Mouse (Mus musculus): ENCODE results near the gene Mthfsl. TPM values are rescaled to one million over a fixed set of nuclear protein-coding genes. Genes with fewer than 3 reads are reported as not detected.
"Not testable (repeated sequence)": the region's sequence is repeated elsewhere in the genome, so short reads cannot be mapped to it uniquely, and the experiment has no call there.

Mthfsl gene
- total and polyA plus RNA-seq, 2 experiments from 2014 or later: 2.8 to 40.6 TPM

DNA sequence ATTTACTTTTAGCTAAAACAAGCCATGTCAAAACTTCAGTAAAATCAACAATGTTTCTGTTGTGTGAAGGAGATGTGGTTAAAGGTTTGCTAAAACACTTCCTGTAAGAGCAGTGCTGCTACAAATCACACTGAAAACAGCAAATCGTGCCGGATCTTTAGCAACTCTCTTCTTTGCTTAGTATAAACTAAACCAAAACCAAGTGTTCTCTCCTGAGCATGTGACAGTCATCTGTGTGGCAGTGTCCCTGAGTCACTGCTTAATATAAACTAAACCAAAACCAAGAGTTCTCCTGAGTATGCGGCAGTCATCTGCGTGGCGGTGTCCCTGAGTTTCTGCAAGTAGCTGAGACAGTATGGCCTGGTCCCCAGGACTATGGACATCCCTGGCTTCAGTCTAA, 10.3 kb downstream of the Mthfsl start:
- H3K9ac ChIP-seq (replicated peaks; ENCODE audit: low read depth, low read length); H3K4me3 ChIP-seq (ENCODE audit: low read depth, low read length); H3K4me2 ChIP-seq (ENCODE audit: low read depth, low read length); H3K27ac ChIP-seq (ENCODE audit: low read depth); DNase-seq (ENCODE audit: low spot score); H3K4me1 ChIP-seq (ENCODE audit: control insufficient read depth, insufficient read depth); H3K9me3 ChIP-seq (replicated peaks; ENCODE audit: control insufficient read depth, low read length); H3K27me3 ChIP-seq (ENCODE audit: control insufficient read depth, insufficient read depth, low read length); ATAC-seq (ENCODE audit: insufficient read depth, low read depth); H3K36me3 ChIP-seq (replicated peaks; ENCODE audit: control insufficient read depth, insufficient read depth, low read length): not testable (repeated sequence)
- WGBS: 93% methylated on average over 5 of the region's 5 CpGs

DNA sequence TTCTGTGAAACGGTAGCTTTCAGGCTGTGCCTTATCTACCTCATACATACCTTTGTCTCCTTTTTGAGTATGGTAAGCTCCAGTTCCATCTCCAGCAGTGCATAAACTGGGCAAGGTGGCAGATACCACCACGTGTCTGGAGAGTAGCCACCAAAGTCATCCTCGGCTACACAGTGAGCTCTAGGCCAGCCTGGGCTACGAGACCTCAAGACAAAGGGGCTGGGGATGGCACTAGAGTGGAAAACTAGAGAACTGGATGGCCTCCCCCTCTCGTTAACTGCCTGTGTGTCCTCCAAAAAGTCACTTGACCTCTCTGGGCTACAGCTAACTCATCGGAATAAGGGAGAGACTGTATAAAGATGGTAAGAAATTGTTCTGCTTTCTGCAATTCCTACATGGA, 10.8 kb downstream of the Mthfsl start:
- Histone ChIP-seq H3K27me3 (ENCODE audit: control insufficient read depth, insufficient read depth, low read length) (no peaks in the 10 kb centered on the region), H3K36me3 (replicated peaks; ENCODE audit: control insufficient read depth, insufficient read depth, low read length) (no peaks in the 10 kb centered on the region), H3K4me1 (ENCODE audit: control insufficient read depth, insufficient read depth) (no peaks in the 10 kb centered on the region), H3K9me3 (replicated peaks; ENCODE audit: control insufficient read depth, low read length) (no peaks in the 10 kb centered on the region), H3K4me3 (ENCODE audit: low read depth, low read length) (no peak overlapping the region), H3K9ac (replicated peaks; ENCODE audit: low read depth, low read length) (no peak overlapping the region), H3K27ac (ENCODE audit: low read depth) (no peak overlapping the region), H3K4me2 (ENCODE audit: low read depth, low read length) (no peak overlapping the region)
- TF ChIP-seq EP300 (IDR thresholded peaks at IDR 0.05; ENCODE audit: low read depth) (no peak), CTCF (IDR thresholded peaks at IDR 0.05; ENCODE audit: low read depth) (no peak)
- DNase-seq (ENCODE audit: low spot score) (no peak), ATAC-seq (ENCODE audit: insufficient read depth, low read depth) (no peak)
- 89% methylated on average over 6 of the region's 6 CpGs for WGBS

DNA sequence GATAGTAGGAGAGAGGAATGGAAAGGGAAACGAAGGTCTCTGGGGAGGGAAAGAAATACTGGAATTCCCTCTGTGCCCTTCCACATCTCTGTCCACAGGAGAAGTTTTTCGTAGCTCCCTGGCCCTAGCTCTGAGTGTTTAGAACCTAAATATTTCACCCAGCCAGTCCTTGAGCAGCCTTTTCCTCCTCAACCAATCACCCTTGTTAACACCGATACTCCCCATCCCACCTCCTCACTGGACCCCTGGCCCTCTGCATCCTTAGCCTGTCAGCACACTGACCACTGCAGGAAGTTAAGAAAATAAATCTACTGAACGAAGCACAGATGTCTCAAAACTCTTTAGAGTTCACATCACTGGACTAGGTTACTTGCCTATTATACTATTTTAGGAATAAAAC, 13.4 kb downstream of the Mthfsl start:
- no peak for DNase-seq (ENCODE audit: low spot score)

DNA sequence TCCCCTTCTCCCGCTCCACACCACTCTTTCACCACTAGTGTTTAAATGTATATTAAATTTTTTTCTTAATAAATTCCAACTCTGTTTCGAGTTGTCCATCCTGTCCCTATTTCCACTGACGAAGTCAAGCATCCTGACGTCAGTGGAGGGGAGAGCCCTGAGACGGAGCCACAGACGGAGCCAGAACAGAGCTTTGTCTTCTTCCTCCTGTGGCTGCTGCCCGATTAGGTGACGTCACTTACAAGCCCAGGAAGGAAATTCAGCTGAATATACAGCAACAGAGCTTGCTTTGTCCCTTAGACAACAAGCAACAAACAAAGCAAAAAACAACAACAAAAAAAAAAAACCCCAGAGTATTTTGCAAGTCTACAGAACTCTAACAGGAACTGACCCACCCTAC, 14.9 kb downstream of the Mthfsl start:
- not testable (repeated sequence) for H3K4me3 ChIP-seq (ENCODE audit: low read depth, low read length); H3K9ac ChIP-seq (replicated peaks; ENCODE audit: low read depth, low read length); H3K4me1 ChIP-seq (ENCODE audit: control insufficient read depth, insufficient read depth); DNase-seq (ENCODE audit: low spot score); H3K4me2 ChIP-seq (ENCODE audit: low read depth, low read length); H3K36me3 ChIP-seq (replicated peaks; ENCODE audit: control insufficient read depth, insufficient read depth, low read length); H3K9me3 ChIP-seq (replicated peaks; ENCODE audit: control insufficient read depth, low read length); ATAC-seq (ENCODE audit: insufficient read depth, low read depth); H3K27ac ChIP-seq (ENCODE audit: low read depth); H3K27me3 ChIP-seq (ENCODE audit: control insufficient read depth, insufficient read depth, low read length)
- 69% methylated on average over 8 of the region's 8 CpGs for WGBS

More for the DNA sequence above, 13.4 kb downstream of the Mthfsl start:
- TF ChIP-seq CTCF (IDR thresholded peaks at IDR 0.05; ENCODE audit: low read depth): no peak
- TF ChIP-seq EP300 (IDR thresholded peaks at IDR 0.05; ENCODE audit: low read depth): no peak
- H3K27me3 ChIP-seq (ENCODE audit: control insufficient read depth, insufficient read depth, low read length): no peaks in the 10 kb centered on the region
- 53% methylated on average over 4 of the region's 4 CpGs for WGBS
- no peaks in the 10 kb centered on the region for H3K9me3 ChIP-seq (replicated peaks; ENCODE audit: control insufficient read depth, low read length)
- no peak for ATAC-seq (ENCODE audit: insufficient read depth, low read depth)
- no peak overlapping the region for H3K4me2 ChIP-seq (ENCODE audit: low read depth, low read length)
- H3K36me3 ChIP-seq (replicated peaks; ENCODE audit: control insufficient read depth, insufficient read depth, low read length): no peaks in the 10 kb centered on the region
- H3K9ac ChIP-seq (replicated peaks; ENCODE audit: low read depth, low read length): no peak overlapping the region
- H3K4me1 ChIP-seq (ENCODE audit: control insufficient read depth, insufficient read depth): no peaks in the 10 kb centered on the region
- H3K4me3 ChIP-seq (ENCODE audit: low read depth, low read length): no peak overlapping the region
- H3K27ac ChIP-seq (ENCODE audit: low read depth): no peak overlapping the region

DNA sequence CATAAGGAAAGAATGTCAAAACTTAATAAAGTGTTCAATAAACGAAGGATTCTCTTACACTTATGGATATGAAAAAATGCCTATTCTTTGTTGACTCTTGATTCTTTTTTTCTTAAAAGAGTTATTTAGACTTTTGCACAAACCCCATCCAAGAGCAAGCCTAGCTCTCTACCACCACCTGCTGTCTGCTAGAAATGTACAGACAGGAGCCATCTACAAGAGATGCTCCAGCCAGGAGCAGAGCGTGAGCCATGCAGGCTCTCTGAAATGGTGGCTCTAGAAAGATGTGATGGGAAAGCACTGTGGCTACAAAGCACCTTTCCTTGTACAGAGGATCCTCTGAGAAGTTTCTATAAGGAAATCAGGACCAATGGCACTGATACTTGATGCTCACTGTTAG, 21.4 kb downstream of the Mthfsl start:
- not testable (repeated sequence) for ATAC-seq (ENCODE audit: insufficient read depth, low read depth)

DNA sequence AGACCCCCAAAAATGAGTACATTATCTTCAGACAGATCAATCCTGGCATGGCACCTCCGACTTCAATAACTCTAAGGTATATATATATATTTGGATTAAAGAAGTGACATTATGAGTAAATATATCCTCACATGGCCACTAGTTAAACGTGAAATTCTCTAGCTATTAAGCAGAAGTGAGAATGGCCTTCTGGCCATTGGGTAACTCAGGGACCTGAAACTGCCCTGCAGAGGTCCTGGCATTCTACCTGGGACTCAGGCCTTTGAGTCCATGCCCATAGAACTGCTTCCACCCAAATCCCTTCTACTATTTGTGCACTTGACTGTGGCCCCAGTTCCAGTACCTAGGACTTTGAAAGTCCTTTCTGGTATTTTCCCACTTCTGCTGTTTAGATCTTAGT, 28.8 kb downstream of the Mthfsl start:
- H3K27me3 ChIP-seq (ENCODE audit: control insufficient read depth, insufficient read depth, low read length); H3K9ac ChIP-seq (replicated peaks; ENCODE audit: low read depth, low read length); ATAC-seq (ENCODE audit: insufficient read depth, low read depth); H3K36me3 ChIP-seq (replicated peaks; ENCODE audit: control insufficient read depth, insufficient read depth, low read length); H3K4me1 ChIP-seq (ENCODE audit: control insufficient read depth, insufficient read depth); H3K4me2 ChIP-seq (ENCODE audit: low read depth, low read length); H3K9me3 ChIP-seq (replicated peaks; ENCODE audit: control insufficient read depth, low read length); H3K27ac ChIP-seq (ENCODE audit: low read depth); DNase-seq (ENCODE audit: low spot score); H3K4me3 ChIP-seq (ENCODE audit: low read depth, low read length): not testable (repeated sequence)
- 77% methylated on average over 2 of the region's 2 CpGs for WGBS

More for the DNA sequence above, 21.4 kb downstream of the Mthfsl start:
- H3K4me1 ChIP-seq (ENCODE audit: control insufficient read depth, insufficient read depth); H3K36me3 ChIP-seq (replicated peaks; ENCODE audit: control insufficient read depth, insufficient read depth, low read length); H3K27ac ChIP-seq (ENCODE audit: low read depth); H3K27me3 ChIP-seq (ENCODE audit: control insufficient read depth, insufficient read depth, low read length); DNase-seq (ENCODE audit: low spot score); H3K9ac ChIP-seq (replicated peaks; ENCODE audit: low read depth, low read length); H3K9me3 ChIP-seq (replicated peaks; ENCODE audit: control insufficient read depth, low read length); H3K4me2 ChIP-seq (ENCODE audit: low read depth, low read length); H3K4me3 ChIP-seq (ENCODE audit: low read depth, low read length): not testable (repeated sequence)
- no CpG with 5 or more reads among the region's 2 CpGs for WGBS

DNA sequence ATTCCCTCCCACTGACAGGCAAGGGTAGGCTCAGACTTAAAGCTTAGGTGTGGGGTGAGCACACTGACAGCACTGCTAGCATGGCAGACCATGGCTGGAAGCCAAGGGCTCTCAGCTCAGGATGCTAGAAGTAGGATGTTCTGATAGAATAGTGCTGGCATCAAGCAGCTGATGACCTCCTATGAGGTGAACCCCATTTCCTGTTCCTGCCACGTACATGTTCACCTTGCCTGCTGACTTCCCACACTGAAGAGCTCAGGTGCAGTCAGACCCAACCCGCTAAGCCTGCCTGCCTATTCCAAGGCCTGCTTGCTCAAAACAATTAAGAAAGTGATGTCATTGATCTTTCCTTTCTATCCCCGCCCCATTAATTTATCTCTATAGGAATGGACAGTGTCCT, 30.6 kb downstream of the Mthfsl start:
- not testable (repeated sequence) for H3K4me1 ChIP-seq (ENCODE audit: control insufficient read depth, insufficient read depth); H3K36me3 ChIP-seq (replicated peaks; ENCODE audit: control insufficient read depth, insufficient read depth, low read length); H3K4me3 ChIP-seq (ENCODE audit: low read depth, low read length); H3K9me3 ChIP-seq (replicated peaks; ENCODE audit: control insufficient read depth, low read length); H3K4me2 ChIP-seq (ENCODE audit: low read depth, low read length); H3K9ac ChIP-seq (replicated peaks; ENCODE audit: low read depth, low read length); ATAC-seq (ENCODE audit: insufficient read depth, low read depth); DNase-seq (ENCODE audit: low spot score); H3K27ac ChIP-seq (ENCODE audit: low read depth); H3K27me3 ChIP-seq (ENCODE audit: control insufficient read depth, insufficient read depth, low read length)
- 81% methylated on average over 2 of the region's 3 CpGs for WGBS

DNA sequence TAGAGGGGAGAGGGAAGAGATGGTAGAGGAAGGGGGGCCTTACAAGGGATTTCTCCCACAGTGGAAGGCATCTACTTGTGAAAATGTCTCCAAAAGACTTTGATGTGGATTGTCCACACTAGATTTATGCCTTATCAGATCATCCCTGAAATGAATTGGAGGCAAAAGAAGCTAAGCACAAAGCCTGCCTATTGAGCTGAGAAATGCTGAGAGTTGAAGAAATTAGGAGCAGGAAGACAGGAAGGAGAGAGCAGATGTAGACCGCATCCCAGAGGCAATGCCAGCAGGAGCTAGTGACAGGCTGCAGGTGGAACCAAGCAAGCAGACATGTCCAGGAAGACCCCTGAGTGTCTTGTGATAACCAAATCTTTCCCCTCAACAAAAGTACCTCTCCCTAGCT, 33.4 kb downstream of the Mthfsl start:
- H3K4me1 ChIP-seq (ENCODE audit: control insufficient read depth, insufficient read depth); H3K4me2 ChIP-seq (ENCODE audit: low read depth, low read length); H3K9me3 ChIP-seq (replicated peaks; ENCODE audit: control insufficient read depth, low read length); DNase-seq (ENCODE audit: low spot score); H3K9ac ChIP-seq (replicated peaks; ENCODE audit: low read depth, low read length); ATAC-seq (ENCODE audit: insufficient read depth, low read depth); H3K36me3 ChIP-seq (replicated peaks; ENCODE audit: control insufficient read depth, insufficient read depth, low read length); H3K27me3 ChIP-seq (ENCODE audit: control insufficient read depth, insufficient read depth, low read length); H3K27ac ChIP-seq (ENCODE audit: low read depth); H3K4me3 ChIP-seq (ENCODE audit: low read depth, low read length): not testable (repeated sequence)
- WGBS: 73% methylated on average over 1 of the region's 1 CpGs

DNA sequence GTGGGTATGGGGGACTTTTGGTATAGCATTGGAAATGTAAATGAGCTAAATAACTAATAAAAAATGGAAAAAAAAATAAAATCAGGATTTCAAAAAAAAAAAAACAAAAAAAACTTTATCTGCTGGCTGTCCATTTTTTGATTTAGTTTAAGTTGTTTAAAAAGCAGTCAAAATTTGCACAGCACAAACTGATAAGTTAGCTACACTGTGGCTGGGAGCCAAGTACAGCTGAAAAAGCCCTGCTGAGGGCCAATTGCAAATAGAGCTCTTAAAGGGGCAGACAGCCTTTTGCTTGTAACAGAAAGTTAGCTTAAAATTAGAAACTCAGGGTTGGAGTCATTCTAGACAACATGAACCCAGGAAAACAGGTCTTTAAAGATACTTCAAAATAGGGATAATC, 61.8 kb downstream of the Mthfsl start:
- DNase-seq (ENCODE audit: low spot score); H3K27ac ChIP-seq (ENCODE audit: low read depth); H3K4me2 ChIP-seq (ENCODE audit: low read depth, low read length); H3K4me1 ChIP-seq (ENCODE audit: control insufficient read depth, insufficient read depth); H3K4me3 ChIP-seq (ENCODE audit: low read depth, low read length); H3K36me3 ChIP-seq (replicated peaks; ENCODE audit: control insufficient read depth, insufficient read depth, low read length); H3K9ac ChIP-seq (replicated peaks; ENCODE audit: low read depth, low read length); ATAC-seq (ENCODE audit: insufficient read depth, low read depth); H3K9me3 ChIP-seq (replicated peaks; ENCODE audit: control insufficient read depth, low read length); H3K27me3 ChIP-seq (ENCODE audit: control insufficient read depth, insufficient read depth, low read length): not testable (repeated sequence)

All from heart, postnatal 0 days (tissue).